Mouse (Mus musculus) bone marrow macrophage, adult 2 months (primary cell): Measurements from ENCODE around the gene Rasl12.

Source experiments
- CTCF ChIP-seq: IDR thresholded peaks from 2 replicates; pipeline ENCODE4 v1.5.1; 2012; ENCODE audit warnings: low read depth, mild to moderate bottlenecking, low read length, moderate library complexity
- POLR2A ChIP-seq: IDR thresholded peaks from 2 replicates; pipeline ENCODE4 v1.6.1; 2012; ENCODE audit warnings: mild to moderate bottlenecking, low read depth, low read length, borderline replicate concordance

GRCm38 (mm10) chr9:65363684-65364083 is 34.6 kb upstream of the Rasl12 start:
- TF ChIP-seq POLR2A: no peak
- no peak for TF ChIP-seq CTCF
